In genomic region chr17:19031962-19032361, GRCm38 (mm10) we compare ENCODE assay signal across 51 mouse cellular contexts. TPM values are rescaled to one million over a fixed set of nuclear protein-coding genes. Genes with fewer than 3 reads are reported as not detected.
"Had no signal": no experiment of that assay in that cellular context is flagged by ENCODE, and none has a peak within 500 bp of the region (broad histone marks: within the 10 kb centered on the region; RNA-seq: fewer than 3 reads in every experiment).

No protein-coding gene starts in this region.

- H3K27ac ChIP-seq: heart, embryonic 13.5 days; heart, embryonic 15.5 days; hindbrain, embryonic 10.5 days; hindbrain, embryonic 12.5 days; hindbrain, embryonic 13.5 days; hindbrain, embryonic 14.5 days; hindbrain, embryonic 15.5 days; hindbrain, postnatal 0 days; intestine, embryonic 15.5 days; kidney, embryonic 15.5 days; kidney, postnatal 0 days; layer of hippocampus, adult 2 months; left cerebral cortex, adult 2 months had no signal

- H3K9ac ChIP-seq: heart, embryonic 12.5 days; heart, embryonic 13.5 days; heart, embryonic 15.5 days; hindbrain, embryonic 12.5 days; hindbrain, embryonic 13.5 days; hindbrain, embryonic 14.5 days; hindbrain, embryonic 15.5 days; intestine, embryonic 15.5 days; kidney, embryonic 15.5 days had no signal

- DNase-seq: heart, postnatal 10 days; heart, postnatal 14 days; heart, postnatal 36 days; heart, postnatal 4 days; kidney, adult 11 months; kidney, adult 18-20 months; kidney, adult 2 months; kidney, adult 8-10 months; kidney, adult 9 months; kidney, postnatal 10 days; kidney, postnatal 14 days; kidney, postnatal 25 days; kidney, postnatal 36 days; kidney, postnatal 4 days; layer of hippocampus, adult 9-11 months; layer of hippocampus, postnatal 36 days had no signal

- H3K4me3 ChIP-seq: heart, embryonic 12.5 days; heart, embryonic 13.5 days; heart, embryonic 15.5 days; hindbrain, embryonic 10.5 days; hindbrain, embryonic 12.5 days; hindbrain, embryonic 13.5 days; hindbrain, embryonic 15.5 days; intestine, embryonic 15.5 days; kidney, embryonic 15.5 days; layer of hippocampus, adult 2 months; left cerebral cortex, adult 2 months had no signal

- H3K4me2 ChIP-seq: heart, embryonic 11.5 days; heart, embryonic 12.5 days; heart, embryonic 13.5 days; heart, embryonic 15.5 days; hindbrain, embryonic 12.5 days; hindbrain, embryonic 13.5 days; hindbrain, embryonic 14.5 days; hindbrain, embryonic 15.5 days; intestine, embryonic 15.5 days; kidney, embryonic 15.5 days had no signal

- H3K9me3 ChIP-seq: intestine, embryonic 15.5 days had no signal

- H3K36me3 ChIP-seq: heart, embryonic 12.5 days; heart, embryonic 13.5 days; heart, embryonic 15.5 days; hindbrain, embryonic 10.5 days; hindbrain, embryonic 12.5 days; hindbrain, embryonic 13.5 days; hindbrain, embryonic 15.5 days; intestine, embryonic 15.5 days; kidney, embryonic 15.5 days had no signal

- H3K4me1 ChIP-seq: heart, embryonic 12.5 days; heart, embryonic 13.5 days; heart, embryonic 15.5 days; hindbrain, embryonic 10.5 days; hindbrain, embryonic 12.5 days; hindbrain, embryonic 13.5 days; hindbrain, embryonic 15.5 days; intestine, embryonic 15.5 days; kidney, embryonic 15.5 days had no signal

- H3K27me3 ChIP-seq: heart, embryonic 12.5 days; heart, embryonic 13.5 days; heart, embryonic 15.5 days; hindbrain, embryonic 12.5 days; hindbrain, embryonic 13.5 days; hindbrain, embryonic 15.5 days; intestine, embryonic 15.5 days; kidney, embryonic 15.5 days had no signal

- ATAC-seq: hindbrain, embryonic 16.5 days; hindbrain, postnatal 0 days; intestine, embryonic 15.5 days; intestine, embryonic 16.5 days; intestine, postnatal 0 days had no signal

RNA-seq across cellular contexts. Expression of gene Vmn2r98, which starts 21.3 kb away (rescaled TPM):
- total RNA-seq: heart, postnatal 10 days; heart, postnatal 14 days; heart, postnatal 25 days; heart, postnatal 36 days; heart, postnatal 4 days; hematopoietic stem cell, adult 5-6 weeks; hindbrain, postnatal 0 days; layer of hippocampus, adult 18-20 months; layer of hippocampus, adult 2 months; layer of hippocampus, adult 8-10 months; layer of hippocampus, postnatal 10 days; layer of hippocampus, postnatal 14 days; layer of hippocampus, postnatal 25 days; layer of hippocampus, postnatal 36 days; left cerebral cortex, adult 18-20 months; left cerebral cortex, adult 2 months; left cerebral cortex, adult 8-10 months had no signal
- polyA plus RNA-seq: heart, embryonic 11.5 days; heart, embryonic 12.5 days; heart, embryonic 13.5 days; heart, embryonic 14.5 days; heart, embryonic 15.5 days; heart, embryonic 16.5 days; heart, postnatal 0 days; hindbrain, embryonic 10.5 days; hindbrain, embryonic 11.5 days; hindbrain, embryonic 12.5 days; hindbrain, embryonic 13.5 days; hindbrain, embryonic 14.5 days; hindbrain, embryonic 15.5 days; hindbrain, embryonic 16.5 days; hindbrain, postnatal 0 days; intestine, embryonic 14.5 days; intestine, embryonic 15.5 days; intestine, embryonic 16.5 days; intestine, postnatal 0 days; kidney, adult 2 months; kidney, embryonic 14.5 days; kidney, embryonic 15.5 days; kidney, embryonic 16.5 days; kidney, postnatal 0 days; large intestine, adult 2 months had no signal
